Mouse (Mus musculus) frontal cortex, postnatal 36 days (tissue): Measurements from ENCODE around the gene Ptprd.

Experiments
- DNase-seq, 2 experiments: peaks; one replicate each; pipeline ENCODE4 v3.0.0; 2022; ENCODE audit warnings: low spot score in 2 of 2

The Ptprd gene

DNA sequence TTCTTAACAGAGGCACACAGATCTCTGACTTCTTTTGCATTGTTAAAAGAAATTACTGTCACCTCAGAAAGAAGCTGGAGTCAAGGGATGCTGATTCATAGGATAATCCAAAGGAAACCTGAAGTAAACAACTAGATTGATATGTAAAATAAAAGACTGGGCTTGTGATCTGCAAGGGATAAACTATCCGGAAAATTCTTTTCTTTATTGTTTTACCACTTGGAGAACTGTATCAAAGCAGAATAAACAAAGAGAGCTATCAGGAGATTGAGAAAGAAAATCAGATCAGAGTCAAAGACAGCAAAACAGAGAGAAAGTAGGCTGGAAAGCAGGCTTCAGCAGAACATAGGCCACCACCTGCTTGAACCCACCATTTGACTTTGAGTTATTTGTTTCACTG is 962.0 kb downstream of the Ptprd start:
- no peak for DNase-seq

- no peak for DNase-seq
Measured at GRCm38 (mm10) chr4:77248918-77249317, 962.8 kb downstream of the Ptprd start.

- no peak for DNase-seq
Measured at GRCm38 (mm10) chr4:77241852-77242455, 969.8 kb downstream of the Ptprd start.

DNA sequence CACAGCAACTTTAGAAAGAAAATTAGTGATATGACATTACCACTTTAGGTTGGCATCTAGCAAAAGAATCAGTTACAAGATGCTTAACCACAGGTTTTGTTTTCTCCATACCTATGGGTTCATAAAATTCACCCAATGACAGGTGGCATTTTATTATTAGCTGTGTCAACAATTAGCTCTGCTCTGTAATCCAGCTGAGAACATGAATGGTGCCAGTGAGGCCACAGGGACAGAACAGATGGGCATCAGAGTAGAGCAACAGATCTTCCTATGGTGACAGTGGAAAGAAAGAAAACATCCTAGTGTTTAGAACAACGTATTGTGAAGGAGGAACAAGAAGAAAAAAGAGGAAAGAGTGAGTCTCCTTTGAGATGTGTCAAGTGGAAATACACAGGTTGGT is 973.6 kb downstream of the Ptprd start:
- no peak for DNase-seq

GRCm38 (mm10) chr4:77233243-77233642 is 978.5 kb downstream of the Ptprd start:
- DNase-seq: no peak

DNA sequence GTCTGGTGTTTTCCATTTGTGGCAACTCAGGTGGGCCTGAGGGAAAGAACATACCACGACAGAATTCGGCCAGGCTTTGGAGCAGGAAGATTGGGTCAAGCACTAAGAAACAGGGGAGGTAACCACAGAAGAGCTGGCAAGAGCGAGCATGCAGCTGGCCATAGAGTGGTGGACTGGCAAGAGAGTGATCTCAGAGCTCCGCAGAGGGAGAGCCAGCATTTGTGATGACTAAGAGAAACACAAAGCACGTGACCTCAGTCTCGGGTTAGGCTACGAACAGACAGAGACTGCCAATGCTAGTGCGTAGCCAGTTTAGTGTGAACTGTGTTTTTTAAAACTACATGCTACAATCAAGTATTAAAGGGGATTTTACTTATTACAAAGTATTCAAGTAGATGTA is 1042.9 kb downstream of the Ptprd start:
- DNase-seq: no peak

DNA sequence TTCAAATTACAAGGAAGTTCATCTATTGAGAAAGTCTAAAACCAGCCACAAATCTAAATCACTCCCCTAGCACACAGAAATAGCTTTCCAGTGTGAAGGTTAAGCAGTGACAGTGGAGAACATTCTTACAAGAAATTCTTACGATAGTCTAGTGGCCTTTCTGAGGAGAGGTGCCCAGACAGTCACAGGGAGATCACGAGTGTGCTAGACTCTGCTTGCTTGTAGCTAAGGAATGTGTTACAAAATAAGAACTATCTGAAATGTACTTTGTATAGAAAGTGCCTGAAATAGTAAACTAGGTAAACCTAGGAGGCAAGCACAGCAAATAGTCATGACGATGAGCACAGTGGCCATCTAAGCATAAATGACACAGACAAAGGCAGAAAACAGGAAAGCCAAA is 1054.2 kb downstream of the Ptprd start:
- DNase-seq: no peak

DNA sequence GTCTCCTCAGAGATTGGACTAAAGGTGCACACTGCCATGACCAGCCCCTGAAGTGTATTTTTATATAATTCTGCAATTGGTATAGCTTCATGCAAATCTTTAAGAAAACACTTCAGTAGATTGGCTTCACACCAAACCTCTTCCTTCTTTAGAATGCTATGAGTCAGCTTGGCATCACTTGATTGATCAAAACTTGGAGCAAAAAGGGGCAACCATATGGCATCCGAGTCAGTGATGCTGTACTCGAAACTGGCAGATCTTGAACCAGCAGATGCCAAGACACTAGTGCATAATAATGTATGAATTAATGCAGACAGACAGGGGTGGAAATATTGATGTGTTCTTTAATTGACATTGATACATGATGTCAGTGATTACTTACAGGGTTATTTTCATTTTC is 1056.2 kb downstream of the Ptprd start:
- DNase-seq: peak; percentile 46 to 72

DNA sequence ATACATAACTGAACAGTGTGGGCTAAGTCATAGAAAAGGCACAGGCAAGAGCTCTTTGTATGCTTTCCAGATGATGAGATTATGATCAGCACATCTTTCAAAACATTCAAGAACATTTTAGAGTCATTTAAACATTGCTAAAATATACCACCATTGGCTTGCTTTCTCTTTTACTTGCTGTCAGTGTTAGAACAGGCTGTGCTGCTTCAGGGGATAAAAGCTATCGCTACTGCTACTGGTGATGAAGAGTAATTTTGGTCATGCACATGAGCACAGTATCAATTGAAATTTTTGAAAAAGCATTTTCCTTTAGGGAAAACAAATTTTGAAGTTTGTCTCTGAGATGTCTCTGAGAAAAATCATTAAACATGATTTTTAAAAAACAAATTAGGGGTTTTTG is 1056.7 kb downstream of the Ptprd start:
- no peak for DNase-seq

- DNase-seq: no peak
Measured at GRCm38 (mm10) chr4:77124852-77125251, 1086.9 kb downstream of the Ptprd start.

GRCm38 (mm10) chr4:77110894-77111293 is 1100.9 kb downstream of the Ptprd start:
- no peak for DNase-seq

DNA sequence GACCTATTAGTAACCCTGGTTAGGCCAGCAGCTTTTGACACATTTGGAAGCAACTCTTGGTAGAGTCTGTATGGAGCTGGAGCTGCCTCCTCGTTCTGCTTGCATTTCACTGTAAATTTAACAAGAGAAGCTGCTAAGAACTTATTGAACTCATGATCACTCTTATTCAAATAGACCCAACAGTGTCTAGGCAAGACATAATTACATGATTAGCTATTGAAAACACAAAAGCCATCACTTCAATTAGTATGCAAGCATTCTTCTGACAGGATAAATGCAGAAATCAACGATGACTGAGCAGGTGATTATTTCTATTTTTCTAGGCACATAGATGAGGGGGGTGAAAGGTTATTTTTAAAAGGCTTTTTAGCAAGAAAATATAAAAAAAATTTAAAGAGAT is 1104.5 kb downstream of the Ptprd start:
- DNase-seq: no peak

- peak; percentile 25 to 65 for DNase-seq
Measured at GRCm38 (mm10) chr4:77083165-77083564, 1128.6 kb downstream of the Ptprd start.

DNA sequence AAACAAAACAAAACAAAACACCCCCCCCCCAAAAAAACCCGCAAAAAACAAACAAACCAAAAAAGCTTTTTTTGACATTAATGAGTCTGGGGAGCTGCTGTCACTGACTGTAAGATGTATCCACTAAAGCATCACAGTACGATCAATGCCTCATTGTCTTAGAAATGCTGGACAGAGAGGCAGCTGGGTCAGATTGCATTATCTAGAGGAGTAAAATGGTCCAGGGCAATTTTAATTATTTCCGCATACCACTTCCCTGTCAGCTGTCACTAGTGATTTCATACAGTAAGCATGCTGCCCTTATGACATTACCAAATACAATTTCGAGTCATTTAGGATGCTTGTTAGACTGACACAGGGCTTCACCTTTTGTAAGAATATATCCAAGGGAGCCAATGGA is 1134.2 kb downstream of the Ptprd start:
- DNase-seq: no peak

DNA sequence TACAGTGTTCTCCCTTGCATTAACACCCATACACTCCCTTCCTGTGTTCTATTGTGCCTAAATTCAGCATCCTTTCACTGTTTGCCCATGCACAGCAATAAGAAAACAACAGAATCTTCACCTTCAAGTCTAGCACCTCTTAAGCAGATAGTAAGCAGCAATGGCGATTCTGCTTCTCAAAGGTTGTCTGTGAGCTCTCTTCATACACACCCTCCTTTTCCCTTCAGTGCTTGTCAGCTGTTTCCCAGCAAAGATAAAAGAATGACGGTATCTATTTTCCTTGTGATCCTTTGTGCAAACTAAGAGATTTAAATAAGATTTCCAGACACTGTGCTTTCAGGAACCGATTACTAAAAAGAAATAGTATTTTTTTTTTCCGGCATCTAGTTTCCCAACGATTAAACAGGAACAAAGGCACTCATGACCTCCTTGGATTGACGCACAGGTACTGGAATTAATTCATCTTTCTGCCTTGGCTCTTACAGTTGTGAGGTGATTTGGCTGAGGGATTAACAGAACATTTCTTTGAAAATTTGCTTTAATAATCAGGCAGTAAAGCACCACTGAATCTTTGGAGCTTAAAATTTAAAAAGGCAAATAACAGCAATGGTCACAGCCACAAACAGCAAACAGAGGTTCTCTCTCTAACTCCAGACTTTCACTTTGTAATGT is 1161.1 kb downstream of the Ptprd start:
- no peak for DNase-seq

GRCm38 (mm10) chr4:77004483-77004882 is 1207.3 kb downstream of the Ptprd start:
- no peak for DNase-seq

- DNase-seq: no peak
Measured at GRCm38 (mm10) chr4:76996172-76996571, 1215.6 kb downstream of the Ptprd start.

DNA sequence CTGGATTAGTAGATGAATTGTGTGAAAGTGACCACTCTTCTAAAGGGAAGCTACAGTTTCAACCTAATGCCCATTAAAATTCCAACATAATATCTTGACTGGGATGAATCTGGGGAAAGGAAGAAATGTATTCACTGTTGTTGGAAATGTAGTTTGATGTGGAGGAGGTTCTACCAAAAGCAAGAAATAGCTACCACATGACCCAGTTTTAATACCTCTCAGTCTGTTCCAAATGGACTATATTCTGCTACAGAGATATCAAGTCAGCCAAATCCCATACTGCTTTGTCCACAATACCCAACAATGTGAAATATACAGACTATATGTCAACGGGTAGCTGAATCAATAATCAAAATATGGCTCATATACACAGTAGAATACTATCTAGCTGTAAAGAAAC is 1221.8 kb downstream of the Ptprd start:
- no peak for DNase-seq

DNA sequence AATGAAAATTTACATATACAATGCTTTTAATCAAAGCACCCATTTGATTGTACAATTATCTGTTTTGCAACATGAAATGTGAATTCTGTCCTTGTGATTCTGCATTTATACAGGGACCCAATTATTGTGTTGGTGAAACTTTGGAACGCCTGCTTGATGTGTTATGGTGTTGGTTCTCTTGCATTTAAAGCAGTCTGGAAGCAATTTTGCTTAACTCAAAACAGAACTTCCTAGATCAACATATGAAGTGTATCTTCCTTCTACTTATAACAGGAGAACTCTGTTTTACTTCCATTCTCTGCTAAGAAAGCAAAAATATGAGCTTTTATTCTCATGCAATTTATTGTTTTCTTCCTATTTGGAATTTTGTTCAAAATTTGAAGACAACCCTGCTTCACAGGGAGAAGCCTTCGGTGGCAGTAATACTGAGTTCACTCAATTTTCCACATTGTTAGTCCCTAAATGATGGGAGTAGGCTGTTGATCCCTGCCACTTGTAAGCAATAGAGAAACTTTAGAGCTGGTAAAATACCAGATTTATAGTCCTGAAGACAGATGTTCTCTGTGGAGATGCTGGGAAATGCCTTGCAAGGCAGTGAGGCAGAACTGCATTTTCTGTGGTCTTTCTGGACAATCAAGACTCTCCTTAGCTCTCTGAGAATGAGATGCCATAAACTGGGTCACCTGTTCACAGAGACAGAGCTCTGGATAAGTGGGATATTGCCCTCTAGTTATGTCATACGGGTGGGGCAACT is 1234.5 kb downstream of the Ptprd start:
- no peak for DNase-seq

GRCm38 (mm10) chr4:76948251-76948650 is 1263.5 kb downstream of the Ptprd start:
- peak; percentile 8 to 54 for DNase-seq

GRCm38 (mm10) chr4:76941382-76942360 is 1270.1 kb downstream of the Ptprd start:
- DNase-seq: no peak

DNA sequence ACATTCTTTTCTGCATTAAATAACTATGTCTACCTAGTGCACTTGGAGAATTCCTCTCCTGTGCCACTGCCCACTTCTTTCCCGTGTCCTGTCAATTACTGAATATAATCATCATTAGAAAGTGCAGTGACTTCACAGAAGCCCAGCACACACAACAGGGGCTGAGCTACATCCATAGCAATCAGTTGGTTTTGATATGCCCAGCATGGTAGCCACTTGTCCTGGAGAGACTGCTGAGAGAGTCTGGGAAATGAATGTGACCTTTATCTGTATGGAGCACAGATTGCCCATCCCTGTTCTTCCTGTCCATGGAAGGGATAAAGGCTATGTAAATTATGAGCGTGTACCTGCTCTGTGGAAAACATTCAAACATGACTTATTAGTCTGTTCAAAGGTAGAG is 1280.2 kb downstream of the Ptprd start:
- no peak for DNase-seq
